ENCODE assay signal across 8 mouse cellular contexts in the genomic region with DNA sequence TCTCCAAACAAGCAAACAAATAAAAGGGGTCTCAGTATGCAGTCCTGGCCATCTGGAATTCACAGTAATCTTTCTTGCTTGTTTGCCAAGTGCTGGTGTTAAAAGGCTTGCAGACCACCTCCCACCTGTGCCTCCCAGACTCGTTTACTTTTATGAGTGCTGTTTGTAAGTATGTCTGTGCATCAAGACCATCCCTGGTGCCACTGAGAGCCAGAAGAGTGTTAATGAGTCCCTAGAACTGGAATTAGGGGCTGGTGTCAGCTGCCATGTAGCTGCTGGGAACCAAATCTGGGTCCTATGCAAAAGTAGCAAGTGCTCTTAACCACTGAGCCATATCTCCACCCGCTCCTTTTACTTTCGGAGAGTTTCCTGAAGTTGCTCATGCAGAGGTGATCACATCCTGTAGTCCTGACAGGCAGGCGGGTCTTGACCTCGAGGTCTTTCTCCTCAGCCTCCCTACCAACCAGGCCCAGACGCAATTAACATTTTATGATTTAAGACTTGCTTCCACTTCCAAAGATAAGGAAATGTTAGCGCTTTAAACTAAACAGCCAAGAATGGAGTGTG. TPM values are rescaled to one million over a fixed set of nuclear protein-coding genes. Genes with fewer than 3 reads are reported as not detected.
DNase-seq lines count a peak whose midpoint lies in the region; ATAC-seq and TF ChIP-seq lines count a peak whose summit lies in the region.

No protein-coding gene starts in this region.

- peak overlapping the region; percentile 95 for H3K4me2 ChIP-seq in heart, postnatal 0 days (ENCODE audit: low read depth, low read length)

- 3% methylated on average over 7 of the region's 7 CpGs for WGBS in kidney, adult 2 months
- 7% methylated on average over 7 of the region's 7 CpGs for WGBS in heart, postnatal 0 days
- 14% methylated on average over 7 of the region's 7 CpGs for WGBS in midbrain, embryonic 10.5 days

- no peak for TF ChIP-seq POLR2A in kidney, adult 2 months (IDR thresholded peaks at IDR 0.05; ENCODE audit: low read depth, low read length)

- no peaks in the 10 kb centered on the region for H3K27me3 ChIP-seq in kidney, adult 2 months (replicated peaks; ENCODE audit: control insufficient read depth, insufficient read depth, low read length)
- no peaks in the 10 kb centered on the region for H3K27me3 ChIP-seq in heart, postnatal 0 days (ENCODE audit: control insufficient read depth, insufficient read depth, low read length)
- H3K27me3 ChIP-seq in midbrain, embryonic 10.5 days (ENCODE audit: low read depth, poor library complexity, severe bottlenecking) = no peaks in the 10 kb centered on the region

- H3K27ac ChIP-seq in kidney, adult 2 months (ENCODE audit: insufficient read depth, low read depth, low read length) = no peak overlapping the region
- no peak overlapping the region for H3K27ac ChIP-seq in ES-E14 (ENCODE audit: insufficient read depth, low read depth, low read length, poor library complexity, severe bottlenecking)
- peak overlapping the region; percentile 87 for H3K27ac ChIP-seq in heart, postnatal 0 days (ENCODE audit: low read depth)
- H3K27ac ChIP-seq in midbrain, embryonic 10.5 days (replicated peaks) = peak overlapping the region; percentile 87

- TF ChIP-seq EP300 in heart, postnatal 0 days (IDR thresholded peaks at IDR 0.05; ENCODE audit: low read depth) = no peak

- no peaks in the 10 kb centered on the region for H3K9me3 ChIP-seq in ES-E14 (ENCODE audit: control insufficient read depth, insufficient read depth, low read depth, low read length)
- no peaks in the 10 kb centered on the region for H3K9me3 ChIP-seq in heart, postnatal 0 days (replicated peaks; ENCODE audit: control insufficient read depth, low read length)
- no peaks in the 10 kb centered on the region for H3K9me3 ChIP-seq in midbrain, embryonic 10.5 days (replicated peaks)

- no peak for TF ChIP-seq CTCF in kidney, adult 2 months (conservative IDR thresholded peaks at IDR 0.05; ENCODE audit: insufficient read depth, insufficient read length, low read depth, low read length)
- TF ChIP-seq CTCF in heart, postnatal 0 days (IDR thresholded peaks at IDR 0.05; ENCODE audit: low read depth) = no peak

- peaks cover 13% of the 10 kb centered on the region for H3K4me1 ChIP-seq in kidney, adult 2 months (ENCODE audit: control insufficient read depth, insufficient read depth, low read length)
- peaks cover 0 to 8% of the 10 kb centered on the region in 2 experiments; a peak in 1 of 4 replicates for H3K4me1 ChIP-seq in ES-E14 (ENCODE audit: control insufficient read depth in 2 of 2, insufficient read depth in 2 of 2, low read length in 2 of 2, poor library complexity in 1 of 2)
- peaks cover 12% of the 10 kb centered on the region for H3K4me1 ChIP-seq in heart, postnatal 0 days (ENCODE audit: control insufficient read depth, insufficient read depth)
- H3K4me1 ChIP-seq in midbrain, embryonic 10.5 days = peaks cover 30% of the 10 kb centered on the region

- in situ Hi-C loops in ES-E14 (cut with MboI; ENCODE audit: low sequenced_read_pairs in 2 of 2, unreplicated experiment in 2 of 2) = loop anchor here in 1 of 2 experiments (25.0 kb wide), 1 partner anchor 465 kb away; a partner anchor contains a TSS

- H3K4me3 ChIP-seq in kidney, adult 2 months (ENCODE audit: insufficient read depth, low read depth, low read length) = peak overlapping the region; percentile 91
- H3K4me3 ChIP-seq in ES-E14 (ENCODE audit: insufficient read depth in 1 of 2, low read depth in 1 of 2, low read length in 2 of 2, poor library complexity in 1 of 2, severe bottlenecking in 1 of 2) = peak overlapping the region; percentile 83 to 85
- peak overlapping the region; percentile 89 for H3K4me3 ChIP-seq in heart, postnatal 0 days (ENCODE audit: low read depth, low read length)
- peak overlapping the region; percentile 87 for H3K4me3 ChIP-seq in midbrain, embryonic 10.5 days

- H3K36me3 ChIP-seq in kidney, adult 2 months (ENCODE audit: control insufficient read depth, insufficient read depth, low read length) = no peaks in the 10 kb centered on the region; the same call in 1 of the 2 replicates
- peaks cover 48% of the 10 kb centered on the region for H3K36me3 ChIP-seq in ES-E14 (ENCODE audit: control insufficient read depth, insufficient read depth, low read length, poor library complexity, severe bottlenecking)
- H3K36me3 ChIP-seq in heart, postnatal 0 days (replicated peaks; ENCODE audit: control insufficient read depth, insufficient read depth, low read length) = peaks cover 46% of the 10 kb centered on the region
- H3K36me3 ChIP-seq in midbrain, embryonic 10.5 days = peaks cover 66% of the 10 kb centered on the region

- H3K9ac ChIP-seq in ES-E14 (ENCODE audit: insufficient read depth, low read depth, low read length, poor library complexity, severe bottlenecking) = peak overlapping the region; percentile 92
- peak overlapping the region; percentile 77 for H3K9ac ChIP-seq in heart, postnatal 0 days (replicated peaks; ENCODE audit: low read depth, low read length)

- no peak for DNase-seq in kidney, adult 2 months
- DNase-seq in kidney, adult 8-10 months = no peak
- no peak for DNase-seq in ES-E14 (ENCODE audit: low read depth, low spot score)
- DNase-seq in heart, postnatal 0 days (ENCODE audit: low spot score) = no peak
- DNase-seq in midbrain, embryonic 10.5 days (ENCODE audit: low spot score) = no peak
- no peak for DNase-seq in thymus, adult 18-20 months
- no peak for DNase-seq in right cerebral cortex, postnatal 36 days (ENCODE audit: low spot score in 2 of 2)
- DNase-seq in right cerebral cortex, postnatal 4 days = no peak

- ATAC-seq in heart, postnatal 0 days (ENCODE audit: insufficient read depth, low read depth) = no peak

TF ChIP-seq in ES-E14, 5 proteins besides CTCF, POLR2A, EP300 and RAD21:
- no peak for TF ChIP-seq ZC3H11A (IDR thresholded peaks at IDR 0.05; ENCODE audit: borderline replicate concordance, low read depth, low read length)
- no peak for TF ChIP-seq HCFC1 (IDR thresholded peaks at IDR 0.05; ENCODE audit: borderline replicate concordance, insufficient read depth, low read length)
- TF ChIP-seq ZNF384 (IDR thresholded peaks at IDR 0.05; ENCODE audit: low read depth, low read length) = no peak
- TF ChIP-seq MAFK (IDR thresholded peaks at IDR 0.05; ENCODE audit: insufficient read depth, low read depth, low read length) = no peak
- TF ChIP-seq CHD2 (IDR thresholded peaks at IDR 0.05; ENCODE audit: low read depth, low read length) = no peak

RNA-seq across cellular contexts. Expression of a gene that starts 0.8 kb away (rescaled TPM):
- 6.4 and 7.0 TPM in 2 replicates for polyA plus RNA-seq in kidney, adult 2 months (2012; rRNA removed)
- total RNA-seq in ES-E14 (2012; rRNA removed) = 42.4 and 44.9 TPM in 2 replicates
- 6.0 and 7.3 TPM in 2 replicates for total RNA-seq in heart, postnatal 0 days (2014; rRNA removed; ENCODE audit: low replicate concordance)
- polyA plus RNA-seq in heart, postnatal 0 days (2015; fragmentation: Nextera tagmentation; extraction: Ambion mirVana) = 9.8 and 10.5 TPM in 2 replicates
- polyA plus RNA-seq in midbrain, embryonic 10.5 days (2016; fragmentation: Nextera tagmentation; extraction: Ambion mirVana) = 32.9 and 35.2 TPM in 2 replicates

RNA-seq across cellular contexts. Expression of a gene that starts 8.6 kb away (rescaled TPM):
- 39.5 and 42.6 TPM in 2 replicates for polyA plus RNA-seq in kidney, adult 2 months (2012; rRNA removed)
- total RNA-seq in ES-E14 (2012; rRNA removed) = 31.5 and 38.8 TPM in 2 replicates
- 35.2 and 55.0 TPM in 2 replicates for total RNA-seq in heart, postnatal 0 days (2014; rRNA removed; ENCODE audit: low replicate concordance)
- 38.0 and 38.4 TPM in 2 replicates for polyA plus RNA-seq in heart, postnatal 0 days (2015; fragmentation: Nextera tagmentation; extraction: Ambion mirVana)
- 122 and 137 TPM in 2 replicates for polyA plus RNA-seq in midbrain, embryonic 10.5 days (2016; fragmentation: Nextera tagmentation; extraction: Ambion mirVana)

RNA-seq across cellular contexts. Expression of a gene that starts 8.6 kb away (rescaled TPM):
- polyA plus RNA-seq in kidney, adult 2 months (2012; rRNA removed) = 805 and 948 TPM in 2 replicates
- total RNA-seq in ES-E14 (2012; rRNA removed) = 2,695 and 3,070 TPM in 2 replicates
- total RNA-seq in heart, postnatal 0 days (2014; rRNA removed; ENCODE audit: low replicate concordance) = 1,073 and 1,113 TPM in 2 replicates
- 340 and 347 TPM in 2 replicates for polyA plus RNA-seq in heart, postnatal 0 days (2015; fragmentation: Nextera tagmentation; extraction: Ambion mirVana)
- 595 and 683 TPM in 2 replicates for polyA plus RNA-seq in midbrain, embryonic 10.5 days (2016; fragmentation: Nextera tagmentation; extraction: Ambion mirVana)

RNA-seq across cellular contexts. Expression of a gene that starts 14.2 kb away (rescaled TPM):
- 30.0 and 31.4 TPM in 2 replicates for polyA plus RNA-seq in kidney, adult 2 months (2012; rRNA removed)
- 32.3 and 35.8 TPM in 2 replicates for total RNA-seq in ES-E14 (2012; rRNA removed)
- total RNA-seq in heart, postnatal 0 days (2014; rRNA removed; ENCODE audit: low replicate concordance) = 5.4 and 9.7 TPM in 2 replicates
- polyA plus RNA-seq in heart, postnatal 0 days (2015; fragmentation: Nextera tagmentation; extraction: Ambion mirVana) = 26.8 and 29.0 TPM in 2 replicates
- polyA plus RNA-seq in midbrain, embryonic 10.5 days (2016; fragmentation: Nextera tagmentation; extraction: Ambion mirVana) = 53.6 and 58.6 TPM in 2 replicates

RNA-seq across cellular contexts. Expression of a gene that starts 14.4 kb away (rescaled TPM):
- polyA plus RNA-seq in kidney, adult 2 months (2012; rRNA removed) = 61.0 and 85.2 TPM in 2 replicates
- total RNA-seq in ES-E14 (2012; rRNA removed) = 50.7 and 53.3 TPM in 2 replicates
- total RNA-seq in heart, postnatal 0 days (2014; rRNA removed; ENCODE audit: low replicate concordance) = 32.9 and 42.7 TPM in 2 replicates
- 41.4 and 44.3 TPM in 2 replicates for polyA plus RNA-seq in heart, postnatal 0 days (2015; fragmentation: Nextera tagmentation; extraction: Ambion mirVana)
- polyA plus RNA-seq in midbrain, embryonic 10.5 days (2016; fragmentation: Nextera tagmentation; extraction: Ambion mirVana) = 47.8 and 53.0 TPM in 2 replicates

Comparison
In these comparisons a context has a peak if more than half of its experiments do, and no peak if none do; other contexts are left out.
1. H3K27ac ChIP-seq: peak in heart, postnatal 0 days (single experiment) and midbrain, embryonic 10.5 days (single experiment); none in kidney, adult 2 months (single experiment) and ES-E14 (single experiment).
2. Peak in every context shown above with its lines, with median percentiles within 50 percentile points of each other: H3K4me3 ChIP-seq.